Mouse (Mus musculus): Measurements from ENCODE around the gene Tead1. TPM values are rescaled to one million over a fixed set of nuclear protein-coding genes. Genes with fewer than 3 reads are reported as not detected.
A peak's percentile ranks its signal among the peaks of the same experiment; 100 is the strongest.

The Tead1 gene
- 100 to 1,000 TPM; 142 to 162 TPM for total RNA-seq (2021)
- long read RNA-seq, experiment 1, partial matches to known transcripts, result 0 of 21 reads
- long read RNA-seq, experiment 1, other reads (novel, unspliced or antisense), result 21 of 21 reads
- long read RNA-seq, experiment 2, partial matches to known transcripts, result 2 of 21 reads
- long read RNA-seq, experiment 2, other reads (novel, unspliced or antisense), result 18 of 21 reads

DNA sequence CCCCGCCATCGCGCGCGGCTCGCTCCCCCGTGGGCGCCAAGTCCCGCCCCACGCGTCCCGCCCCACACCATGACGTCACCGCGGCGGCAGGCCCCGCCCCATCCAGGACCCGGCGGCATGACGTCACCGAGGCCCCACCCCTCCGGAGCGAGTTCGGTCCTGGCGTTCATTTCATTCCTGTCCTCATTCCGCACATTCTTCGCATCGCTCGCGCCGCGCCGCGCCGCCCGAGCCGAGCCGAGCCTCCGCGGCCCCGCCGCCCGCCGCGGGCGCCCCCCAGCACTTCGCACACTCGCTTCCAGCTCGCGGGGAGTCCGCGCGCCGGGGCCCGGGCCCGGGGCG, at the start of gene Tead1:
TSS of gene Tead1 (plus strand) at position 148 of the 342 bp plus-strand sequence.
- intact Hi-C loops (cut with DNase I), result loop anchor here (2.0 to 5.0 kb wide), 3 partner anchors 83 to 207 kb away; no protein-coding TSS in a partner anchor
- DNase-seq, result peak; percentile 94 to 95

DNA sequence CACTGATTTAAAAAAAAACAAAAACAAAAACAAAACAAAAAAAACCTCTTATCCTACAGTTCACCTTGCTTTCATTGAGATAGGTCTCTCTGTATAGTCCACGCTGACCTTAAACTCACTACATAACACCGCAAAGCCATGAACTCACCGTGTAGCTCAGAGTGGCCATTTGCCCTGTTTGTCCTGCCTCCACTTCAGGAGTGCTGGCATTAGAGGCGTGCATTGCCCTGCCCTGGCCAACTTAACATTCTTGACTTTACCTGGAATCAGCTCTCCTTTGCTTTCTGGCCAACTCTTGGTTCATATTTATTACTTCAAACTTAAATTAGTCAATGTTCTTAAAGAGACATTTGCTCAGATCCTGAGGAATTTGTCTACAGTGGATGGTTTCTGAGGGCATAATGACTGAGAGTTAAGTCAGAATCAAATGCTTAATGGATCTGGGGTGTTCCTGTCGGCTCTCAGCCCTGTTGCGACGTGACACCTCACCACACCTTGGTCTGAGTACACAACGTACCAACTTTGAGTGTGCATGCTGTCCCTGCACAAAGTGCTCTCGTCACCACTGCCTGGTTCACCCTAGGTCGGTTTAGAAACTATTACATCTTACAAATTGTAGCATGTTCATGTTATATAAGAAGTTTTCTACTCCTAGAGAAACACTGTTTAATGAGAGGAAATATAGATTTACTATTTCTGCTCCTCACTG, 44.5 kb upstream of the Tead1 start:
- intact Hi-C loops (cut with DNase I), result no loop called here
- DNase-seq, result no peak

DNA sequence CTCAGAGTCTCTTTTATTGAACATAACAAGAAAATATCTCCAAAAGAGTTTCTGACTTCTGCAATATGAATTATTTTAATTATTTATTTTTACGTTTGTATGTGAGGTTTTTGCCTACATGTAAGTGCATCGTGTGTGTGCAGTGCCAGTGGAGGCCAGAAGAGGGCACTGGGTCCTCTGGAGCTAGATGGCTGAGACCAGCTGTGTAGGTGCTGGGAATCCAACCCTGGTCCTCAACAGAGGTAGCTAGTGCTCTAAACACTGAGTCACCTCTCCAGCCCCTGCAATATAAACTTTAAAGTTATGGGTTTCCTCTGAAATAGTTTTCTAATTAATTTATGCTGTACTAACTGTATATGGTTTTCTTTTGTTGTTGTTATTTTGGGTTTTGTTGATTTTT, 43.2 kb upstream of the Tead1 start:
- intact Hi-C loops (cut with DNase I), result no loop called here
- no peak for DNase-seq

- DNase-seq, result peak in 1 of 2 experiments; percentile 13
- intact Hi-C loops (cut with DNase I), result no loop called here
Observed at GRCm38 (mm10) chr7:112643866-112644543, 35.1 kb upstream of the Tead1 start.

DNA sequence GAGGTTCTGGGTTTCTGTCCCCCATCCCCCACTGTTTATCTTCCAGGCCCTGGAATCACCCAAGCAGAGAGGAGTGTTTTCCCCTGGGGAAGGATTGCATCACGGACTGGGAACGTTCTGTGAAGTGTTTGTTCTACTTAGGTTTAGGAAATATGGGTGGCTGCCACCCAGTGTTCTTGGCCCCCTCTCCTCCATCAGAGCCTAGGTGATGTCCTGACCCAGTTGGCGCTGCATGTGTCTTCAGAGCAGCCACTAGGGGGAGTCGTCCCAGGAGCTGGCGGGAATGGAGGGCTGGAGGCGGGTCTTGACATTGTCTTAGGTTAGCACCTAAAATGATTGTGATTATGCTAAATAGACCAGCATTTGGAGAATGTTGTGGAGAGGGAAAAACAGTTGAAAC, 34.4 kb upstream of the Tead1 start:
- intact Hi-C loops (cut with DNase I), result no loop called here
- DNase-seq, result peak; percentile 25 to 40

- no peak for DNase-seq
- intact Hi-C loops (cut with DNase I), result no loop called here
Observed at GRCm38 (mm10) chr7:112645724-112646123, 33.4 kb upstream of the Tead1 start.

DNA sequence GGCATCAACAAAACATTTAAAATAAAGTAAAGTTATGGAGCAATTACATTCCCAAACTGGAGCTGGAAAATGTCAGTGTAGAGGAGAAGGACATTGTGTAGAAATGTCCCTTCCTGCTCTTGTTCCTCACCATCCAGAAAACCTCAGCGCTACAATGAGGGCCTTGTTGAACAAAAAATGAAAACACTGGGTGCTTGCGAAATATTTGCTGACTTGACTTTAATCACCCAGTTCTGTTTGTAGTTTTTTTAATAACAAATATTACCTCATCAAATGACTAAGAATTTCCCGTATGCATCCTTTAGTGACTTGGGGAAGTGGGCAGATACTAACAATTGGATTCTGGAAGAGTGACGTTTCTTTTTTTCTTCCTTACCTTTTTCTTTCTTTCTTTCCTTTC, 31.7 kb upstream of the Tead1 start:
- no peak for DNase-seq
- intact Hi-C loops (cut with DNase I), result no loop called here

GRCm38 (mm10) chr7:112656141-112656662, 22.9 kb upstream of the Tead1 start:
- DNase-seq, result peak; percentile 16 to 23
- intact Hi-C loops (cut with DNase I), result no loop called here

DNA sequence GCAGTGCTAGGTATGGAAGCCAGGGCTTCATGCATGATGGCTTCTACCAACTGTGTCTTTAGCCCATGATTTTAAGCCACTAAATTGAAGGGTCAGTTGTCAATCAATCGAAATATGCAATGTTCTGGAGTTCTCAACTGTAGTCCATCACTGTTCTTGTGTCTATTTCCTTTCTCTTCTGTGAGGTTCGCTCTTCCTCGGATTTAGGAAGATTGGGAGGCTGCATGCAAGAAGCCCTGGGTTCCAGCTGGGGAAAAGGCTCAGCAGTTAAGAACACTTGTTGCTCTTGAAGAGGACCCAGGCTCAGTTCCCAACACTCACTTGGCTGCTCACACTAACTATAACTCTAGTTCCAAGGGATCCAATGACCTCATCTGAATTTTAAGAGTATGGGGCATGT, 20.2 kb upstream of the Tead1 start:
- no peak for DNase-seq
- intact Hi-C loops (cut with DNase I), result no loop called here

GRCm38 (mm10) chr7:112659816-112660215, 19.3 kb upstream of the Tead1 start:
- DNase-seq, result no peak
- intact Hi-C loops (cut with DNase I), result no loop called here

DNA sequence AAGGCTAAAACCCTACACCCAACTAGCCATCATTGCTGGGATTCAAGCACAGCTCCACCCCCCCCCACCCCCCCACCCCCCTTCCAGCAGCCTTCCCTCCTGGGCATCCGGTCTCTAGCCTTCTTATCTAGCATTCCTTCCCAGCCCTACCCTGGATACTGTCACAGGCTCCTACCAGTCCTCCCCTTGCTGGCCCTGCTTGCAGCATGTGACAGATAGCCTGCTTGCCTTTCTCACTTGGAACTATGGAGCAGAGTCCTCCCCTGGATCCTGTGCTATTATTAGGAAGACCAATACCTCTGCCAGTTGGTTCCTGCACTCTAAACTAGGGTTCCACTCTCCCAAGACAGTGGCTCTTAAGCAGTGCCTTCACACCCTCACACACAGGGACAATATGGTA, 18.8 kb upstream of the Tead1 start:
- intact Hi-C loops (cut with DNase I), result no loop called here
- DNase-seq, result no peak

DNA sequence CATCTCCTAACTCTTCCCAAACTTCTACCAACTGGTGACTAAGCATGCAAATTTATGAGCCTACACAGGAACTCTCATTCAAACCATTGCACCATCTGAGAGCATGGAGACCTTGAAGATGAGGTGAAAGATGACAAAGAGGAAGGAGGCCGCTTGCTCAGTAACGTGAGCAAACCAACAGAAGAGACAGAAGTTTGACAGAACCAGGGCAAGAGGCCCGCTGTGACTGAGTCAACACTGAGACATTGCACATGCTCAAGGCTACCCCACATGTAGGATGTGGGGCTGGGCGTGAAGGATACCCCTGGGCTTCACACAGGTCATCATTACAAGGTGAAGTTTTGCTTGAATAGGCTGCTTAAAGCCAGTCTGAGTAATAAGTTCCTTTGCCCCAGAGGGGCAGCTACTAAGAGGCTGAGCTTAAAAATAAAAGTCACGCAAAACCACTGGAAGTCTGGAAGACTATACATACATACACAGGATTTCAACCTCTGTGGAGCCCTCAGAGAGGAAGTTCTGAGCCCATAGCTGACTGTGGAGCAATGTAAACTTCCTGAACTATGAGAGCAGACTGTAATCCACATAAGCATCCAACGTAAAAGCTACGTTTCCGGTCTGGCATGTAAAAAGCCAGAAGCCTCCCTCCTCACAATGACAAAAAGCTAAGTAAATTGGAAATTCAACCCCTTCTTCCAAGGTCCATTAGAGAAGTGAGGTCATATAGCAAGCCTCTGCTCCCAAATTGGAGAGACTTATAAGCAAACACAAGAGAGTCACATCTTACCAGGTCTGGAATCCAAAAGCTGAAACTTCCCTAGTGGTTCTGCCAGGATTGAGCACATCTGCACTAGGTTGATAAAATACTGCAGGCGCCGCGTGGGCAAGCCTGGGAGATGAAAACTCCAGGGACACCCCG, 16.5 kb upstream of the Tead1 start:
- intact Hi-C loops (cut with DNase I), result no loop called here
- no peak for DNase-seq

- intact Hi-C loops (cut with DNase I), result no loop called here
- peak in 1 of 2 experiments; percentile 32 for DNase-seq
Observed at GRCm38 (mm10) chr7:112663314-112663966, 15.7 kb upstream of the Tead1 start.

GRCm38 (mm10) chr7:112669993-112670392, 9.1 kb upstream of the Tead1 start:
- intact Hi-C loops (cut with DNase I), result no loop called here

DNA sequence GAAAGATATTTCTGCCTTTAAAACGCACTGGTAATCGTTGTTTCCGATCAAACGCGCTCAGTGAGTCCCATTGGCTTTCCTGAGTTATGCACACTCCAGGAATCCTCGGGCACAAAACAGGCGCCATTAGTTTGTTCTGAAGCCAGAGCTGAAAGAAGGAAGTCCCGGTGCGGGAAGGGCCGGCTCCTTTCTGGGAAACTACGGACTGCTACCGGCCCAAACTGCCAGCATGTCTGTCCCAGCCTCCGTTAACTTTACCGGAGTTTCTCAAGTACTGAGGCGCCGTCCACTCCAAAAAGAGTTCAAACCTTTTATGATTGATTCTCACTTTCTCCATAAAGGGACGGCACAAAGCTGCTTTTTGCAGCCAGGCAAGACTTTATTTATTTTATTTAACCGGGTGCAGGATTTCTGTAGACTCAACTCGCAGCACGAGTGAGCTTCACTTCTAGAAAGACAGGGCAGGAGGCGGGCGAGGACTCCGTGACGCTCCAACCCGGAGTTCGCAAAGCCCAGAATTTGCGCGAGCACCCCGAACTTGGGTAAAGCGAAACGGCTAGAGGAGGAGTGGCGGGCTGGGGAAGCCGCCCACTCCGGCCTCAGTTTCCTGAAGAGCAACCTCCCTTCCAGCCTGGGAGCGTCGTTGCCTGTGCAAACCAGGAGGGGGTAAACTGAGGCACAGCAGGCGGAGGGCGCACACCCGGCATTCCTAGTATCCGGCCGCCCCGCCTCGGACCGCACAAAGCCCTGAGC, 524 bp upstream of the Tead1 start:
- peak; percentile 43 to 48 for DNase-seq
- intact Hi-C loops (cut with DNase I), result loop anchor here (2.0 to 5.0 kb wide), 3 partner anchors 84 to 206 kb away; no protein-coding TSS in a partner anchor

More at GRCm38 (mm10) chr7:112669993-112670392, 9.1 kb upstream of the Tead1 start:
- DNase-seq, result no peak

GRCm38 (mm10) chr7:112679513-112680245, 561 bp downstream of the Tead1 start:
- peak; percentile 44 to 61 for DNase-seq
- intact Hi-C loops (cut with DNase I), result loop anchor here (2.0 to 5.0 kb wide), 4 partner anchors 63 to 207 kb away; no protein-coding TSS in a partner anchor

DNA sequence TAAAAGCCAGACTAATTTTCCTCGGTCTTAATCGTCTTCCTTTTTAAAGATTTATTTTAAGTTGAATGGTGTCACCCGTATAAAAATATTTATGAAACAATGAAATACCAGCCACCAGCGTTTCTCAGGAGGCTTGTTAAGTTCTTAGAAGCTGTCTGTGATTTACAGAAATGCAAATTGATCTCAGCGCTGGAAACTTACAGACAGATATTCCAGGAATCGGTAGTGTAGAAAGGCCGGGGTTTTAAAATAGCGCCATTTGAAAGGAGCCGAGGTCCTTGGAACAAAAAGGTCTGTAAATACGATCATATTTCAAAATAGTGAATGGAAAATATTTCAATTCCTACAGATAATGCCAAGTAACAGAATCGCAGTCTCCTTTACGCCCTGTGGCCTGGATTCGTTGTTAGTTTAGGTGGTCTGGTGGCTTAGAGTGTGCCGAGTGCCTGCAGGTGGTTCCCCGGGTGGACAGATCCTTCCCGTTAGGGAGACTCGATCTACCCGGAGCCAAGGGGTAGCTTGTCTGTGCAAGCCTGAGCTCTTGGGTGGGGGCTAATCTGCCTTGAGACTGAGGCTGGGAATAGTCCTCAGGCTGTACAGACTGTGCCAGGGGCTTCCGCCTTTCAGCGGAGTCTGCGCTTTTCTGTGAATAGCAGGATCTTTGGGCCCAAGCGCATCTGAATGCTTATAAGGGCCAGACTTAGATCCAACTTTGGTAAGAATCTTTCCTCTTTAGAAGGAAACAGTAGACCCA, 1.6 kb downstream of the Tead1 start:
- intact Hi-C loops (cut with DNase I), result loop anchor here (5.0 kb wide), 1 partner anchor 62 kb away; no protein-coding TSS in a partner anchor

More for the DNA sequence above, 1.6 kb downstream of the Tead1 start:
- DNase-seq, result peak in 1 of 2 experiments; percentile 42

Data from gastrocnemius, postnatal 36 days (tissue).